Mouse (Mus musculus) liver, embryonic 15.5 days (tissue): ENCODE results near the gene Olfr91. TPM values are rescaled to one million over a fixed set of nuclear protein-coding genes. Genes with fewer than 3 reads are reported as not detected.

ENCODE experiments used
- ATAC-seq: fragments of 200-750 bp; cut with Nextera tagmentation; 2 replicates; pipeline ENCODE4 v1.8.0; 2017; ENCODE audit warnings: moderate number of reproducible peaks, mild to moderate bottlenecking, moderate library complexity; ENCODE audit not compliant: insufficient read depth
- H3K27ac ChIP-seq: fragments of 300-500 bp; sonication (generic); replicated peaks from 2 replicates; pipeline ENCODE4 v1.5.1; 2015; ENCODE audit warnings: mild to moderate bottlenecking, inconsistent platforms
- H3K27me3 ChIP-seq: fragments of 300-500 bp; sonication (generic); 2 replicates; pipeline ENCODE4 v1.6.1; 2015; ENCODE audit warnings: mild to moderate bottlenecking, inconsistent platforms
- H3K36me3 ChIP-seq: fragments of 300-500 bp; sonication (generic); replicated peaks from 2 replicates; pipeline ENCODE4 v1.6.1; 2015; ENCODE audit warnings: moderate library complexity, mild to moderate bottlenecking, inconsistent platforms
- H3K4me1 ChIP-seq: fragments of 300-500 bp; sonication (generic); replicated peaks from 2 replicates; pipeline ENCODE4 v1.6.1; 2015; ENCODE audit warnings: inconsistent platforms
- H3K4me2 ChIP-seq: fragments of 300-500 bp; sonication (generic); 2 replicates; pipeline ENCODE4 v1.6.1; 2015; ENCODE audit warnings: moderate library complexity, mild to moderate bottlenecking, inconsistent platforms
- H3K4me3 ChIP-seq: fragments of 300-500 bp; sonication (generic); replicated peaks from 2 replicates; pipeline ENCODE4 v1.5.1; 2015; ENCODE audit warnings: mild to moderate bottlenecking, inconsistent platforms
- H3K9ac ChIP-seq: fragments of 300-500 bp; sonication (generic); 2 replicates; pipeline ENCODE4 v1.6.1; 2015; ENCODE audit warnings: moderate library complexity, mild to moderate bottlenecking, inconsistent platforms
- H3K9me3 ChIP-seq: fragments of 300-500 bp; sonication (generic); replicated peaks from 2 replicates; pipeline ENCODE4 v1.6.1; 2016; ENCODE audit warnings: inconsistent platforms
- WGBS: fragments of 180-500 bp; shearing (Covaris S2); methylation state at CpG from one replicate; pipeline ENCODE4 v1.1.7; 2015; ENCODE audit warnings: mixed read lengths; ENCODE audit not compliant: insufficient replicate concordance; 5-methylcytosine and 5-hydroxymethylcytosine counted together
- polyA plus RNA-seq: library from polyadenylated mRNA; unstranded; fragments of >200 nt; fragmentation: Nextera tagmentation; extraction: Ambion mirVana; gene quantifications from 2 replicates; pipeline ENCODE4 v1.2.1, GENCODE M21; 2015

Gene Olfr91
- polyA plus RNA-seq, 1 experiment from 2014 or later, result not detected

- Histone ChIP-seq H3K27ac (no peak overlapping the region), H3K27me3 (no peaks in the 10 kb centered on the region), H3K4me1 (no peaks in the 10 kb centered on the region), H3K9me3 (no peaks in the 10 kb centered on the region), H3K4me2 (no peak overlapping the region), H3K4me3 (no peak overlapping the region), H3K9ac (no peak overlapping the region), H3K36me3 (no peaks in the 10 kb centered on the region)
- 61% methylated on average over 3 of the region's 3 CpGs for WGBS
- no peak for ATAC-seq
Observed at GRCm38 (mm10) chr17:37061435-37061834, 36.6 kb downstream of the Olfr91 start.

GRCm38 (mm10) chr17:37056957-37057356 lies 41.1 kb downstream of the Olfr91 start:
- no peaks in the 10 kb centered on the region for H3K9me3 ChIP-seq
- no peak for ATAC-seq
- H3K36me3 ChIP-seq, result no peaks in the 10 kb centered on the region
- no peak overlapping the region for H3K4me3 ChIP-seq
- H3K27ac ChIP-seq, result no peak overlapping the region
- H3K4me2 ChIP-seq, result no peak overlapping the region
- WGBS, result 66% methylated on average over 6 of the region's 6 CpGs
- H3K9ac ChIP-seq, result no peak overlapping the region
- H3K27me3 ChIP-seq, result peaks cover 10% of the 10 kb centered on the region
- H3K4me1 ChIP-seq, result no peaks in the 10 kb centered on the region

- no peak overlapping the region for H3K4me2 ChIP-seq
- H3K4me1 ChIP-seq, result peaks cover 17% of the 10 kb centered on the region
- H3K9ac ChIP-seq, result no peak overlapping the region
- 28% methylated on average over 4 of the region's 4 CpGs for WGBS
- ATAC-seq, result no peak
- no peaks in the 10 kb centered on the region for H3K9me3 ChIP-seq
- H3K4me3 ChIP-seq, result no peak overlapping the region
- peaks cover 62% of the 10 kb centered on the region for H3K27me3 ChIP-seq
- no peak overlapping the region for H3K27ac ChIP-seq
- H3K36me3 ChIP-seq, result no peaks in the 10 kb centered on the region
Observed at GRCm38 (mm10) chr17:37051745-37052144, 46.3 kb downstream of the Olfr91 start.

- Histone ChIP-seq H3K27ac (no peak overlapping the region), H3K4me2 (peak overlapping the region; percentile 50), H3K9ac (no peak overlapping the region), H3K27me3 (peaks cover 71% of the 10 kb centered on the region), H3K4me1 (peaks cover 24% of the 10 kb centered on the region), H3K9me3 (no peaks in the 10 kb centered on the region), H3K36me3 (no peaks in the 10 kb centered on the region), H3K4me3 (peak overlapping the region; percentile 28)
- no peak for ATAC-seq
- 10% methylated on average over 27 of the region's 27 CpGs for WGBS
Observed at GRCm38 (mm10) chr17:37050876-37051275, 47.2 kb downstream of the Olfr91 start.

- Histone ChIP-seq H3K4me3 (peak overlapping the region; percentile 28), H3K4me1 (peaks cover 24% of the 10 kb centered on the region), H3K9ac (no peak overlapping the region), H3K36me3 (no peaks in the 10 kb centered on the region), H3K4me2 (peak overlapping the region; percentile 50), H3K27me3 (peaks cover 76% of the 10 kb centered on the region), H3K9me3 (no peaks in the 10 kb centered on the region), H3K27ac (no peak overlapping the region)
- 4% methylated on average over 22 of the region's 22 CpGs for WGBS
- ATAC-seq, result no peak
Observed at GRCm38 (mm10) chr17:37050399-37050798, 47.7 kb downstream of the Olfr91 start.

GRCm38 (mm10) chr17:37049570-37050310 lies 48.3 kb downstream of the Olfr91 start:
- H3K4me1 ChIP-seq, result peaks cover 24% of the 10 kb centered on the region
- peak overlapping the region; percentile 28 for H3K4me3 ChIP-seq
- no peak overlapping the region for H3K27ac ChIP-seq
- H3K27me3 ChIP-seq, result peaks cover 82% of the 10 kb centered on the region
- peak overlapping the region; percentile 50 for H3K4me2 ChIP-seq
- no peaks in the 10 kb centered on the region for H3K36me3 ChIP-seq
- H3K9ac ChIP-seq, result no peak overlapping the region
- 6% methylated on average over 39 of the region's 39 CpGs for WGBS
- no peak for ATAC-seq
- no peaks in the 10 kb centered on the region for H3K9me3 ChIP-seq

GRCm38 (mm10) chr17:37048383-37048782 lies 49.7 kb downstream of the Olfr91 start:
- Histone ChIP-seq H3K27me3 (peaks cover 95% of the 10 kb centered on the region), H3K9ac (no peak overlapping the region), H3K4me2 (no peak overlapping the region), H3K27ac (no peak overlapping the region), H3K36me3 (no peaks in the 10 kb centered on the region), H3K9me3 (no peaks in the 10 kb centered on the region), H3K4me3 (no peak overlapping the region), H3K4me1 (peaks cover 24% of the 10 kb centered on the region)
- no peak for ATAC-seq
- 51% methylated on average over 7 of the region's 7 CpGs for WGBS

GRCm38 (mm10) chr17:37047981-37048380 lies 50.1 kb downstream of the Olfr91 start:
- no peaks in the 10 kb centered on the region for H3K36me3 ChIP-seq
- no peak overlapping the region for H3K4me3 ChIP-seq
- no peaks in the 10 kb centered on the region for H3K9me3 ChIP-seq
- H3K9ac ChIP-seq, result no peak overlapping the region
- ATAC-seq, result no peak
- no peak overlapping the region for H3K27ac ChIP-seq
- peaks cover 24% of the 10 kb centered on the region for H3K4me1 ChIP-seq
- H3K27me3 ChIP-seq, result peaks cover 96% of the 10 kb centered on the region
- H3K4me2 ChIP-seq, result no peak overlapping the region
- 14% methylated on average over 3 of the region's 3 CpGs for WGBS

- no peak for ATAC-seq
- no peaks in the 10 kb centered on the region for H3K36me3 ChIP-seq
- WGBS, result 28% methylated on average over 19 of the region's 19 CpGs
- peaks cover 91% of the 10 kb centered on the region for H3K27me3 ChIP-seq
- no peak overlapping the region for H3K4me2 ChIP-seq
- no peak overlapping the region for H3K4me3 ChIP-seq
- no peak overlapping the region for H3K27ac ChIP-seq
- no peaks in the 10 kb centered on the region for H3K9me3 ChIP-seq
- peaks cover 24% of the 10 kb centered on the region for H3K4me1 ChIP-seq
- no peak overlapping the region for H3K9ac ChIP-seq
Observed at GRCm38 (mm10) chr17:37047332-37047976, 50.6 kb downstream of the Olfr91 start.

GRCm38 (mm10) chr17:37046312-37047112 lies 51.6 kb downstream of the Olfr91 start:
- Histone ChIP-seq H3K9ac (peak overlapping the region; percentile 45), H3K4me2 (peak overlapping the region; percentile 71), H3K27me3 (peaks cover 82% of the 10 kb centered on the region), H3K9me3 (no peaks in the 10 kb centered on the region), H3K4me1 (peaks cover 24% of the 10 kb centered on the region), H3K27ac (no peak overlapping the region), H3K4me3 (peak overlapping the region; percentile 58), H3K36me3 (no peaks in the 10 kb centered on the region)
- 1% methylated on average over 55 of the region's 58 CpGs for WGBS
- ATAC-seq, result peak; percentile 59
